Mouse (Mus musculus): Measurements from ENCODE around the gene Angel1.

Gene Angel1

DNA sequence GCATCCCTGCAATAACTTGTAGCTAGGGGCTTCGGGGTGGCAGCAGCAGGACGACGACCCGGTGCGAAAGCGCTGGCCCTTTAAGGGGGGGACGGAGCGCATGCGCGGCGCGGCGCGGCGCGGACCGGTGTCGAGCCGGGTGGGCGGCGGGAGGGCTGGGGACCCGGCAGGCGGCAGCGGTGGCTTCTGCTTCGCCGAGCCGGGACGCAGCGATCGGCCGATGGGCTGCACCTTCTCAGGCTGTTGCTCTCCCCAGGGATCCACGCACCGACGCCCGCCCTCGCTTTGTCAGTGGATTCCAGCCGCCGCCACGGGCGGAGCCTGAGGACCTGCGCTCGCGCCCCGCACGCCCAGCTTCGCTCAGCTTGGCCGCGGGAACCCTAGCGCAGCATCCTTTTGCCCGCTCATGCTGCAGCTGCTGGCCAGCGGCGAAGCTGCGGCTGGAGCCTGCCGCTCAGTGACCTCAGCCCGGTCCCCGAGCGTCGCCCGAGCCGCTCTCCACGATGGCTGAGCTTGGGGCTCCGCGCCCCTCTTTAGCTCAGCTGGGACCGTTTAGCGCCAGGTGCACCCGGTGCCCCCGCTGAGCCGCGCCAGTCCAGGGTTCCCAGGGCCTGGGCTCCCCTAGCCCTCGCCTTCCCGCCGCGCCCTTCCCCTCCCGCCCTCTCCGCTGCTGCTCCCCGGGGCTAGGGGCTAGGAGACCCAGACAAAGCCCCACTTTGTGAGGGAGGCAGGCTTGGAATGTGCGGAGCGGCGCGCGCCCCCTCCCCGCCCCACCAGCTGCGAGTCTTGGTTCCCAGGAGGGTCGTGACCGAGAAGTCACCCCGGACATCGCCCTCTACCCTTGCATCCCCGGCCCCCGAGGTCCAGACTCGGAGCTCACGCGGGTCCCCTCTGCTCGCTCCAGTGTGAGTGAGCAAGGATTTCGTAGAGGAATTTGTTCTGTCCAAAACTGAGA lies 47.4 kb downstream of the Angel1 start, which contains the start of gene Vash1:
Vash1 (plus strand) TSS at position 110 of the 955 bp plus-strand sequence.
- no peak for DNase-seq (ENCODE audit: low spot score)

GRCm38 (mm10) chr12:86672507-86672906 lies 53.8 kb downstream of the Angel1 start:
- DNase-seq (ENCODE audit: low spot score), result no peak

DNA sequence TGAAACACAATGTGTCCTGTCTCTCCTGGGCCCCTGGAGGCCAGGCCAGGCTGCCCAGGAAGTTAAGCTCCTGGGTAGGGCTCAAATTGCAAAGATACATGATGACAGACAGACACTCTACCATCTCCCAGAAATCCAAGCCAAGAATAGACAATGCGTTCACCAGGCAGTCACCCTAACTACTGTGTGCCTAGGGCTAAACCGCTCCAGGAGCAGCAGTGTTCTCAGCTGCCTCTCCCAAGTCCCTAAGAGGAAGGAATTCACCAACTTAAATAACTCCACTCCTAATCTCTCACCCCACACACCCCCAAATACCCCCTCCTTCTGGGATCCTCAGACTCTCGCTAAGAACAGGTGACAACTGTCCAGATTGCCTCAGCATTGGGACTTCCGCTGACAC lies 54.2 kb downstream of the Angel1 start:
- DNase-seq (ENCODE audit: low spot score), result no peak

DNA sequence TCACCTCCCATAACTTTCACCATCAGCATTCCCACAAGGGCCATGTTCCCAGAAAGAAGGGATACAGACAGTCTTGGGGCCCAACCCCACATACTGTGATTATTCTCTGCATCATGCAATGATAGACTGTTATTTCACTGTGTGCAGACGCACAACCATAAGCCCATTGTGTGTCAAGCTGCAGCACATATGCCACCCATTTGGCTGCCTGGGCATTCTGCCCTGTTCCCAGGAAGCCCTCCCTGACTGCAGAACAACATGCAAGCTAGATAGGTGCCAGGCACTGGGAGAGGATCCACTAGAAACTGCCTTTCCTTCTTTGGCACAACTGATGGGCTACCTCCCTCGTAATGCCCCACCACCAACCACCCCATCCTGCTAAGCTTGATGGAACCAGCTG lies 57.9 kb downstream of the Angel1 start:
- DNase-seq (ENCODE audit: low spot score), result no peak

GRCm38 (mm10) chr12:86665656-86666055 lies 60.6 kb downstream of the Angel1 start:
- DNase-seq (ENCODE audit: low spot score), result no peak

- DNase-seq (ENCODE audit: low spot score), result no peak
Measured at GRCm38 (mm10) chr12:86660466-86660865, 65.8 kb downstream of the Angel1 start.

GRCm38 (mm10) chr12:86659447-86659968 lies 66.8 kb downstream of the Angel1 start:
- no peak for DNase-seq (ENCODE audit: low spot score)

DNA sequence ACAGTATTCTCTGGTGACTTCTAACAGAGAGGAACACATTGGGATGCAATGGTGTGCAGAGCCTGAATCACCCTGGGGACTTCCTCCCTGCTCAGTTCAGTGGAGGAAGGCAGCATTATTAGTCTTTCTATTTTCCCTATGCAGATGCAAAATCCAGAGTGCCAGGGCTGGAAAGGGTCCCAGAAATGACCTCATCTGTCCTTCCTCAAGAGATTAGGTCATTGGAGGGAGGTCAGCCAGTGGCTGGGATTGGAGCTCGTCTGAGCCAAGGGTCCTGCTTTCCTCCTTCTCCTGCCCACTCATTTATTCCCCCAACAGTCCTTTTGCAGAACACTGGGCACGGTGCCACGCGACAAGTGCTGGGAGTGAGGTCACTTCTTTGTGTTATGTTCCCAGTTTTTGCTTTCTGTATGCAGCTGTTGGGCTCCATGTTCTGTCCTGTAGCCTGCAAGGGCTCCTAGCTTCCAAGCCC lies 73.7 kb downstream of the Angel1 start:
- peak; percentile 12 for DNase-seq (ENCODE audit: low spot score)

DNA sequence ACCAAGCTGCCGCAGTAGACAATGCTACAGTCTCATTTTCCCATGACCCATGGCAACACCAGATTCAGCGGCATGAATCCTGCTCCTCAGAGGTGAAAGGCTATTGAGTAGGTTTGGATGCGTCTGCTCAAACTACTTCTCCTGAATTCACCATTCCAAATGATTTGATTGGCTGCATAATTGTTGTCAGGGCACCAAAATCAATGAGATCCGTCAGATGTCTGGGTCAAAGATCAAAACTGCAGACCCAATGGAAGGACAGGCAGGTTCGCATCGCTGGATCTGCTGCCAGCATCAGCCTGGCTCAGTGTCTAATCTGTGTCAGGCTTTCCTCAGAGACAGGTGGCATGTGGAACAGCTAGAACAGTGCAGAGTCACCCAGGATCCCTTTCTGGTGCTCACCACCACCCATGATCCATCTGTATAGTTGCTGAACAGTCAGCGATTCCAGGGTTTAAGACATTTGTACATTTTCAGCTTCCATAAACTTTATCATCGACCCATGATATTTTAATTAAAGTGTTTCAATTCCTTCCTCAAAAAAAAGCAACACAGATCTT lies 74.9 kb downstream of the Angel1 start:
- DNase-seq (ENCODE audit: low spot score), result no peak
